Mouse (Mus musculus) urinary bladder, postnatal 4 days (tissue): ENCODE data around the gene Abcg3.
"Not testable (repeated sequence)": the region's sequence is repeated elsewhere in the genome, so short reads cannot be mapped to it uniquely, and the experiment has no call there.

Experiments
- DNase-seq, 2 experiments: peaks; one replicate each; pipeline ENCODE4 v3.0.0; 2021 to 2022; ENCODE audit warnings: low spot score in 2 of 2

Abcg3 gene

DNA sequence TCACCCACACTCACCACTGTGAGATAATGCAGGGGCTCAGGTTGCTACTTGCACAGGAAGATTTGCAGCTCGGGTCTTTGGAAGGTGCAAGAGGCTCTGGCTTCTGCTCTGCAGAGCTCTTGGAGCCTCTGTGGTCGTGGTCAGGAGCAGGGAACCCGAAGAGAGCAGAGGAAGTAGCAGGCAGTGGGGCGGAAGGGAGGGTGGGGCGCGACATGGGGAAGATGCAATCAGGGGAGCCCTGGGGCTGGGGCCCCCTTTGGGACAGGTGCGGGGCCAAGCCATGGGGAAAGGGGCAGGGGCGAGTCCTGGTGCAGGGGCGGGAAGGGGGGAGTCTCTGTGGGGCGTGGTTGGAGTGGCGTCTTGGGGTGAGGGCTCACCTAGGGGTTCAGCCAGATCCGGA lies at the start of gene Abcg3:
Abcg3 (minus strand) TSS at position 184 of the 400 bp plus-strand sequence.
- no peak for DNase-seq

DNA sequence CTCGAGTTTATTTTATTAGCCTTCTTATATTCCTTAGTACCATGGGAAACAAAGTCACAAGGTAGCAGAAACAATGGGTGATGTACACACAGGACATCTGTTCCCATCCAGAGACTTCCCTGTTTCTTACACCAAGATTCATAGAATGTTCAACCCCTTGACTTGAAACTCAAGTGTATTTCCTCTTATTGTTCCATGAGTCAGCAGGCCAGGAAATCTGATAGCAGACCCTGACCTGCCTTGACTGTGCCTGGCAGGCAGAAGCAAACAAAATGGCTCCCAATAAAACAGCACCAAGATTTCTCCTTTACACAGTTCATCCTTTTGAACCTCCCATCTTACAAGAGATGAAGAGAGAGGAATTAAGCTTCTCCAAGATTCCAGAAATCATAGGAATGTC lies 30.0 kb upstream of the Abcg3 start:
- DNase-seq: no peak

DNA sequence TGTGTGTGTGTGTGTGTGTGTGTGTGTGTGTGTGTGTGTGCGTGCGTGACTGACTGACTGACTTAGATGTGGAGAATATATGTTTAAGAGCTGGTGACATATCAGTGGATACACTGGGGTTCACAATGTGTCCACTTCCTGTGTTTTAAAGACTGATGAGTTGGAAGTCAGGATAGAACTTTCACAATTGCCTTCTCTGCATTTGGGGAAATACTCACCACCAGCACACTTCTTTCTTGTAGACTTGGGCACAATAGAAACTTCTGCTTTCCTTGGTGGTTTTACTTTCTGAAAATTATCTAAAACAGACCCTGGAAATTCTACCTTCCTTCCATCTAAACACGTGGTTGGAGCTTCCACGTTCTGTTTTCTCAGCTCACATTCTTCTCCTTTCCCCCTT lies 29.1 kb upstream of the Abcg3 start:
- DNase-seq: no peak

DNA sequence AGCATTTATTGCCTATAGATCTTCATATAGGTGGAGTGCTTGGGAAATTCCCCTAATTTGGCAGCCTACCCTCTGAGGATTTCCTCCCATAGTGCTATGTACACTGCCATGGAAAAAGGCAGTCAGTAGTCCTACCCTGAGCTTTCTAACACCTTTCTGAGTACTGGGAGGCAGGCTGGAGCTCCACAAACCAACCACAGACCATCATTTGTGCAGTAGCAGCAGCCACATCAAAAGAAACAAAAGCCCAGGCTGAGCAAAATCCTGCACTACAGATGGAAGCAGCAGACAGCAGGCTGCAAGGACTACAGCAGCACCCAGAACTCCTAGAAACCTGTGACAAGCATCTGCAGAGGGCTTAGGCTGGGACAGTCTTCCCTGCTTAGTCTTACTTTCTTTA lies 27.9 kb upstream of the Abcg3 start:
- no peak for DNase-seq

DNA sequence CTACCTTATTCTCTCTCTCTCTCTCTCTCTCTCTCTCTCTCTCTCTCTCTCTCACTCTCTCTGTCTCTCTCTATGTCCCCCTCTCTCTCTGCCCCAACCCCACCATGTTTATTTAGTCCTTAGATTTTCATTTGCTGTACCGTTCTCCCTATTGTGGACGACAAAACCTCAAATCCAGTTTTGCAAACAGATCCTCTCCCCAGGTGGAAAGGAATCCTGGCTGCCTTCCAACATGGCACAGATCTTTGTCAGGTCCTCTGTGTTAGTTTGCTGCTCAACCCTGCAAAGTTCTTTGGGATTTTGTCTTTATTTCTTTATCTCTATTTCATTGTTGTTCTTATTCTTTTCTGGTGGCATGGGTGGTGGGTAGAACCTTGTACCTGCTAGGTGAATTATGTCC lies 6.9 kb upstream of the Abcg3 start:
- DNase-seq: no peak

DNA sequence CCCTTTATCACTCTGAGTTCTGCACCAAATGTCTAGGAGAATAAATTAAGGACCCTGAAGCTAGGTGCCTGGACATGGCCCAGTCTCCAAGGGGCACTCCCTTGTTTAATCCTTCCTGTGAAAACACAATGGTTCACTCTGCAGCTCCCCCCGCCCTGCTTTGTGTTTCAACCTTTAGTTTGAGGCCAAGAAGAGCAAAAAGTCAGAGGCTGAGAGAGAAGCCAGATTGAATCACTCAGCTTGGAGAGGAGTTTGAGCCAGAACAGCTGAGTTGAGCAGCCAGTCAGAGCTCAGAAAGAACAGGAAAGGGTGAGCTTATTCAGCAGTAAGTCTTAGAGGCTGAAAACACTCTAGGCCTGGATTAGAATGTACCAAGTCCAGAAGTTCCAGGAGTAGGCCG lies 5.5 kb upstream of the Abcg3 start:
- no peak for DNase-seq

DNA sequence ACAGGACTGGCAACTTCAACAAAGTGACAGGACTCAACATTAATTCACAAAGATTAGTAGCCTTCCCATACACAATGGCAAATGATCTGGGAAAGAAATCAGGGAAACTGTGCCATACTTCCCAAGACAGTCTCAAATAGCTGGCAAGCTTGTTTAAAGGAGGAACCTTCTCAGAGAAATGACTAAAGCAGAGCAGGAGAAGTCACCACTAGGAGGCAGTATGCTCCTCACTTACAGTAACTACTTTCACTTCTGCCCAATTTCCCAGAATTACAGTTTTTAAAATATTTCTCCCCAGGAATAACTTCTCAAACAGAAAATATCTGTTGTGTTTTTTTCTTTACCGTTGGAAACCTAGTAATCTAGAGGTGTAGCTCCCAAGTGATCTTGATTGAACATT lies 4.2 kb upstream of the Abcg3 start:
- DNase-seq: no peak

DNA sequence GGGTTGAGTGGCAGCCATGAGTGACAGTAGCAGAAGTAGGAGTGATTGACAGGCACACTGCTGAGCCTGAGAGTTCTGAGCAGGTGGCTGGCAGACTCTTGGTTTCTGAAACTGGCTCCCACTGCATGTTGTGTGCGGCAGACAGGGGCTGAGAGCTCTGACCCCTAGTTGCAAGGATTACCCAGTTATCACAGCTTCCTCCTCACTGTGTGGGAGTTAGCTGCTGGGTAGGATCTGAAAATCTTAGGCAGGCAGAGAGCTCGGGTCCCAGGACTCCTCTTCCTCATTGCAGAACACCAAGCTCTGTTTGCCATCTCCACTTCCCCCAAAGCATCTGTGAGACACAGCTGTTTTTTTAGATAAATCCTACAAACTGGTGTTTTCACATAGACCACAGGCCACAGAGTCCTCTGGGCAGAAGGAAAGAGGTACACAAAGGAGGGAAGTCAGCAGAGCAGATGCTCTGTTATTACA lies 3.4 kb downstream of the Abcg3 start:
- no peak for DNase-seq

DNA sequence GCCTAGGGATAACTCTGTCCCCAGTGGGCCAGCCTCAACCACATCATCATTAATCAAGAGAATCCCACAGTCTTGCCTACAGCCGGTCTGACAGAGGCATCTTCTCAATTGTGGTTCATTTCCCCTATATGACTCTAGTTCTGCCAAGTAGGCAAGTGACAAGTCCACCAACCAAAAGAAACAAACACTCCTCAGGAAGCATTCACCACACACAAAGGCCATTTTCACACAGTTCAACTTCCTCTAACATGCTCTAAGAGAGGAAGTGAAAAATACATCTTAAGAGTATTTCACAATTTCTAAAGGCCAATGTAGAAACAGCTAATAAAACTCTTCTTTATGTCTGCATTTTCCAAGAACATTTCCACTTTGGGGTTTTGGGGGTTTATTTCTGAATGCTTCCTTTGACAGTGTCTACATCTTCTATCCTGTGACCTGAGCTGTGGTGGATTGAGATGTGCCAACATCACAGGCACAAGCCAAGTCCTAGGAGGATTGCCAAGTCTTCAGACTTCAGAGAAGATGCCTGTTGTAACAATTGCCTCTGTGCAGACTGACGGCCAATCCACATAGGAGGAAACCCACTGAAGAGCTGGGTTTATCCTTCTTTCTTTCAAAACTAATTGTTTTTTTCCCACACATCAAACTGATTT lies 24.3 kb downstream of the Abcg3 start:
- no peak for DNase-seq

DNA sequence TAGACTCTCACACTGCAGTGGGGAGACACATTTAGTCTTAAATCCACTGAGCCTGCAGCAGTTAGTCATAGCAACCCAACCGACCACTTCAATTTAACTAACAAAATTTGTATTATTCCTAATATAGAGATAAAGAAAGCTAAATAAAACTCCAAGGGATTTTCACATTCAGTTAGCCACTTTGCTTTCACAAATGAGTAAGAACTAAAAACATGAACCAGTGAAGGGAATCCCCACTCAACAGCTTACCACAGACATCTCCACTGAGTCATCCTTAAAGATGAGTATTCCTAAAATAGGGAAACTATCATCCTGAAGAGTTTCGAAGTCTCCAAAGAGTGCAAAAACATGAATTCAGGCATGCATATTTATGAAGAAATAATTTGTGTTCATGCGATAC lies 27.3 kb downstream of the Abcg3 start:
- DNase-seq: no peak

DNA sequence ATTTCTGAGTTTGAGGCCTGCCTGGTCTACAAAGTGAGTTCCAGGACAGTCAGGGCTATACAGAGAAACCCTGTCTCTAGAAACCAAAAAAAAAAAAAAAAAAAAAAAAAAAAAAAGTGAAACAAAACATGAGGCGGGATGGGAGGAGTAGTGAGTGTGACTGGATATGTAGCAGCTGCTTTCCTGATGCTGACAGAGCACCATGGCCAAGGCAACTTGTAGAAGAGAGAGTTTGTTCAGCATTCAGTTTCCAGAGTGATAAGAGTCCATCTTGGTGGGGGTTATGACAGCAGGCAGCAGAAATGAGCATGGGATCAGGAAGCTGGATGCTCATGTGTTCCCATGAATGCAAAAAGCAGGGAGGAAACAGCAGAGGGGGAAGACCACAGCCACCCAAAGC lies 35.6 kb downstream of the Abcg3 start:
- no peak for DNase-seq

DNA sequence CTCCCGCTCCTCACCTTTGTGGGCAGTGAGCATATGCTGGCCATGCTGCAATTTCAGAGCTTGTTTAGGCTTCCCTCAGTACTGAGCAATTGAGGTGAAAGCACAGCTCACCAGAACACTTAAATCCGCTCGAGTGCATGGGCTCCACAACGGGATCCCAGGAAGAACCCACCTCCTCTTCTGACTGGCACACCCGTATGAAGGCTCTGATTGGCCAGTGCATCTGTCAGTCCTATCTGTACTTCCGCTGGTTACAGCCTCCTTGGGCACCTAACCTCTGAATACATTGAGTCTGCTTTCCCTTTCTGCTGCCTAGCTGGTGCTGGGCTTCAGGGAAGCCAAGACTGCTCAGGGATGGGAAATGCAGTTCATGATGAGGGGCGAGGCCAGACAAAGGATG lies 48.4 kb downstream of the Abcg3 start:
- DNase-seq: no peak

DNA sequence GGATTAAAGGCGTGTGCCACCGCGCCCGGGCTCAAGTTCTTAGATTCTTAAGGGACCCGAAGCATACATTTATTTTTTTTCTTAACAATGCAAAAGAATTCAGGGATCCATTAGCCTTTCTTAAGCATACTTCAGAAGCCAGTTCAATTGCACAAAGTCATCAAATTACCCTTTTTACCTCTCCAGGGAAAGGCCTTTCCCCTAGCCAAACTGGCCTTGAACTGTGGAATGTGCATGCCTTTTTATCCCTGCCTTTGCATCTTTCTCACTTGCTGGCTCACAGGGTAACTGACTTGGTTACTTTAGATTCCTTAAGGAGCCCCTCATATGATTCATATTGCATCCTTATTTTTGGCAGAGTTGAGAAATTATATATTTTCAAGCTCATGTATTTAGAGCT lies 76.0 kb downstream of the Abcg3 start:
- not testable (repeated sequence) for DNase-seq
